Mouse (Mus musculus): ENCODE measurements at regions not wholly inside any gene's neighbourhood (a gene's known extent, or its start where the extent isn't known, plus 50 kb on each side); places are given as distances from the start of the nearest gene placed in this dataset.

GRCm38 (mm10) chr4:84076526-84076925 is 551.2 kb downstream of the Ccdc171 start:
- H3K4me3 ChIP-seq (ENCODE audit: low read depth, low read length), result no peak overlapping the region
- 88% methylated on average over 1 of the region's 1 CpGs for WGBS
- H3K36me3 ChIP-seq (ENCODE audit: control insufficient read depth, insufficient read depth), result no peaks in the 10 kb centered on the region
- no peaks in the 10 kb centered on the region for H3K27me3 ChIP-seq (replicated peaks; ENCODE audit: control insufficient read depth, insufficient read depth, low read length)
- no peaks in the 10 kb centered on the region for H3K4me1 ChIP-seq (replicated peaks; ENCODE audit: control insufficient read depth, insufficient read depth, low read length)
- H3K27ac ChIP-seq (ENCODE audit: low read depth, low read length), result no peak overlapping the region
- ATAC-seq, result no peak
- no peak for TF ChIP-seq CTCF (IDR thresholded peaks at IDR 0.05; ENCODE audit: low read depth)
- H3K9me3 ChIP-seq (ENCODE audit: control insufficient read depth), result no peaks in the 10 kb centered on the region
- H3K4me2 ChIP-seq (replicated peaks; ENCODE audit: low read depth), result no peak overlapping the region
- no peak overlapping the region for H3K9ac ChIP-seq (ENCODE audit: low read depth, low read length)

GRCm38 (mm10) chr4:84079516-84079915 is 554.2 kb downstream of the Ccdc171 start:
- 76% methylated on average over 2 of the region's 2 CpGs for WGBS
- H3K27ac ChIP-seq (ENCODE audit: low read depth, low read length), result no peak overlapping the region

GRCm38 (mm10) chr4:84081518-84081917 is 556.2 kb downstream of the Ccdc171 start:
- Histone ChIP-seq H3K9ac (ENCODE audit: low read depth, low read length) (no peak overlapping the region), H3K27ac (ENCODE audit: low read depth, low read length) (no peak overlapping the region), H3K27me3 (replicated peaks; ENCODE audit: control insufficient read depth, insufficient read depth, low read length) (no peaks in the 10 kb centered on the region), H3K4me3 (ENCODE audit: low read depth, low read length) (no peak overlapping the region), H3K36me3 (ENCODE audit: control insufficient read depth, insufficient read depth) (no peaks in the 10 kb centered on the region), H3K4me1 (replicated peaks; ENCODE audit: control insufficient read depth, insufficient read depth, low read length) (no peaks in the 10 kb centered on the region), H3K4me2 (replicated peaks; ENCODE audit: low read depth) (no peak overlapping the region), H3K9me3 (ENCODE audit: control insufficient read depth) (no peaks in the 10 kb centered on the region)
- no peak for ATAC-seq
- TF ChIP-seq CTCF (IDR thresholded peaks at IDR 0.05; ENCODE audit: low read depth), result no peak
- 63% methylated on average over 7 of the region's 7 CpGs for WGBS

More at GRCm38 (mm10) chr4:84079516-84079915, 554.2 kb downstream of the Ccdc171 start:
- H3K4me2 ChIP-seq (replicated peaks; ENCODE audit: low read depth), result no peak overlapping the region
- no peaks in the 10 kb centered on the region for H3K36me3 ChIP-seq (ENCODE audit: control insufficient read depth, insufficient read depth)
- TF ChIP-seq CTCF (IDR thresholded peaks at IDR 0.05; ENCODE audit: low read depth), result no peak
- H3K27me3 ChIP-seq (replicated peaks; ENCODE audit: control insufficient read depth, insufficient read depth, low read length), result no peaks in the 10 kb centered on the region
- no peaks in the 10 kb centered on the region for H3K9me3 ChIP-seq (ENCODE audit: control insufficient read depth)
- H3K4me3 ChIP-seq (ENCODE audit: low read depth, low read length), result no peak overlapping the region
- H3K9ac ChIP-seq (ENCODE audit: low read depth, low read length), result no peak overlapping the region
- H3K4me1 ChIP-seq (replicated peaks; ENCODE audit: control insufficient read depth, insufficient read depth, low read length), result no peaks in the 10 kb centered on the region
- no peak for ATAC-seq

GRCm38 (mm10) chr4:84088166-84088565 is 562.8 kb downstream of the Ccdc171 start:
- no peaks in the 10 kb centered on the region for H3K27me3 ChIP-seq (replicated peaks; ENCODE audit: control insufficient read depth, insufficient read depth, low read length)
- no peaks in the 10 kb centered on the region for H3K9me3 ChIP-seq (ENCODE audit: control insufficient read depth)
- H3K4me1 ChIP-seq (replicated peaks; ENCODE audit: control insufficient read depth, insufficient read depth, low read length), result no peaks in the 10 kb centered on the region
- no peak overlapping the region for H3K4me3 ChIP-seq (ENCODE audit: low read depth, low read length)
- no peak overlapping the region for H3K9ac ChIP-seq (ENCODE audit: low read depth, low read length)
- no peaks in the 10 kb centered on the region for H3K36me3 ChIP-seq (ENCODE audit: control insufficient read depth, insufficient read depth)
- no peak for TF ChIP-seq CTCF (IDR thresholded peaks at IDR 0.05; ENCODE audit: low read depth)
- H3K4me2 ChIP-seq (replicated peaks; ENCODE audit: low read depth), result no peak overlapping the region; the same call in 1 of the 2 replicates
- WGBS, result 60% methylated on average over 12 of the region's 12 CpGs
- ATAC-seq, result no peak
- peak overlapping the region; percentile 46 for H3K27ac ChIP-seq (ENCODE audit: low read depth, low read length)

GRCm38 (mm10) chr4:84092509-84092908 is 567.2 kb downstream of the Ccdc171 start:
- Histone ChIP-seq H3K4me2 (replicated peaks; ENCODE audit: low read depth) (no peak overlapping the region), H3K9ac (ENCODE audit: low read depth, low read length) (no peak overlapping the region), H3K4me3 (ENCODE audit: low read depth, low read length) (no peak overlapping the region), H3K27me3 (replicated peaks; ENCODE audit: control insufficient read depth, insufficient read depth, low read length) (no peaks in the 10 kb centered on the region), H3K9me3 (ENCODE audit: control insufficient read depth) (no peaks in the 10 kb centered on the region), H3K36me3 (ENCODE audit: control insufficient read depth, insufficient read depth) (no peaks in the 10 kb centered on the region), H3K4me1 (replicated peaks; ENCODE audit: control insufficient read depth, insufficient read depth, low read length) (no peaks in the 10 kb centered on the region), H3K27ac (ENCODE audit: low read depth, low read length) (no peak overlapping the region)
- 65% methylated on average over 9 of the region's 9 CpGs for WGBS
- no peak for TF ChIP-seq CTCF (IDR thresholded peaks at IDR 0.05; ENCODE audit: low read depth)
- no peak for ATAC-seq

GRCm38 (mm10) chr4:84095237-84095636 is 569.9 kb downstream of the Ccdc171 start:
- ATAC-seq, result no peak
- Histone ChIP-seq H3K27ac (ENCODE audit: low read depth, low read length) (no peak overlapping the region), H3K4me3 (ENCODE audit: low read depth, low read length) (no peak overlapping the region), H3K9me3 (ENCODE audit: control insufficient read depth) (no peaks in the 10 kb centered on the region), H3K27me3 (replicated peaks; ENCODE audit: control insufficient read depth, insufficient read depth, low read length) (no peaks in the 10 kb centered on the region), H3K4me1 (replicated peaks; ENCODE audit: control insufficient read depth, insufficient read depth, low read length) (no peaks in the 10 kb centered on the region), H3K9ac (ENCODE audit: low read depth, low read length) (no peak overlapping the region), H3K4me2 (replicated peaks; ENCODE audit: low read depth) (no peak overlapping the region), H3K36me3 (ENCODE audit: control insufficient read depth, insufficient read depth) (no peaks in the 10 kb centered on the region)
- TF ChIP-seq CTCF (IDR thresholded peaks at IDR 0.05; ENCODE audit: low read depth), result no peak
- 68% methylated on average over 3 of the region's 3 CpGs for WGBS

GRCm38 (mm10) chr4:84096081-84096480 is 570.7 kb downstream of the Ccdc171 start:
- H3K4me2 ChIP-seq (replicated peaks; ENCODE audit: low read depth), result no peak overlapping the region
- ATAC-seq, result no peak
- no peaks in the 10 kb centered on the region for H3K4me1 ChIP-seq (replicated peaks; ENCODE audit: control insufficient read depth, insufficient read depth, low read length)
- 92% methylated on average over 4 of the region's 4 CpGs for WGBS
- H3K36me3 ChIP-seq (ENCODE audit: control insufficient read depth, insufficient read depth), result no peaks in the 10 kb centered on the region
- no peaks in the 10 kb centered on the region for H3K9me3 ChIP-seq (ENCODE audit: control insufficient read depth)
- H3K9ac ChIP-seq (ENCODE audit: low read depth, low read length), result no peak overlapping the region
- no peak for TF ChIP-seq CTCF (IDR thresholded peaks at IDR 0.05; ENCODE audit: low read depth)
- no peaks in the 10 kb centered on the region for H3K27me3 ChIP-seq (replicated peaks; ENCODE audit: control insufficient read depth, insufficient read depth, low read length)
- H3K27ac ChIP-seq (ENCODE audit: low read depth, low read length), result no peak overlapping the region
- no peak overlapping the region for H3K4me3 ChIP-seq (ENCODE audit: low read depth, low read length)

Data from intestine, postnatal 0 days (tissue).